Mouse (Mus musculus): ENCODE data around the gene Irf2bpl. TPM values are rescaled to one million over a fixed set of nuclear protein-coding genes. Genes with fewer than 3 reads are reported as not detected.
A peak's percentile ranks its signal among the peaks of the same experiment; 100 is the strongest.

Gene Irf2bpl
- total RNA-seq, 2 experiments from 2014 or later = 74.3 to 80.8 TPM

DNA sequence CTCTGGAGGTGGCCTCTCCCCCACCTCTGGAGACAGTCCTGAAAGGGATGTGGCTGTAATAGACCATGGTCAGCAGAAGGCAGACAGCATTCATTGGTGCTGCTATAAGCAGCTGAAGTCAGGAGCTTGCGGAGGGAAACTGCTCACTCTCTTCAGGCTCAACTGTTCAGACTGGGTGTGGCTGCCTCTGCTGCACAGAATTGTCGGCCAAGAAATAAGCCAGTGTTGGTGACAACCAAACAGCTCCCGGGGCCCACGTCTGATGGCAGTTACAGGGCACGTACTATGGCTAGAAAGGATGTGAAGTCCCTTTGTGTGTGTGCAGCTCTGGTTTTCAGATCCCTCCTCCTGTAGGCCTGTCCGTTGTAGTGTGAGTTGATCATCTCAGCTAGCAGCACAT lies 30.2 kb upstream of the Irf2bpl start:
- Histone ChIP-seq H3K4me3 (no peak overlapping the region), H3K27ac (no peak overlapping the region)
- no peak for DNase-seq (ENCODE audit: extremely low spot score in 1 of 2, low spot score in 2 of 2)
- intact Hi-C loops (cut with DNase I) = no loop called here
- no peak for TF ChIP-seq CTCF (IDR thresholded peaks at IDR 0.05)

DNA sequence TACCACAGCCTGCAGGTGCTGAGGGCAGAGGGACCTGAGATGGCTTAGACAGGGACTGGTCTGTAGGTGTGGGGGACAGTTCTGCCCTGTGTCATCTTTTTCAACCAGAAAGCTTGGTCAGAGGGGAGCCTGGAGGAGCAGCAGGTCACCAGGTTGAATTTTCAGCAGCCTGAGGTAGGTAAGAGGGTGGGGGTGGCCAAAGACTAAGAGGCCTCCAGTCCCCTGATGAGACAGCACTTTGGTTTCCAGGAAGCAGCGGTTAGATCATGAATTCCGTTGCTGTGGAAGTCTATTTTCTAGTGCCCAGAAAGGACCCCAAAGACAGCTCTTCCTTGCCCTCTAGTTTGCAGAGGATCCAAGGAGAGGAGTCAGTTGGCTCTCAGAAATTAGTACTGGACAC lies 29.8 kb upstream of the Irf2bpl start:
- H3K27ac ChIP-seq = no peak overlapping the region
- no peak for DNase-seq (ENCODE audit: extremely low spot score in 1 of 2, low spot score in 2 of 2)
- no peak for TF ChIP-seq CTCF (IDR thresholded peaks at IDR 0.05)
- intact Hi-C loops (cut with DNase I) = no loop called here
- no peak overlapping the region for H3K4me3 ChIP-seq

GRCm38 (mm10) chr12:86912335-86913093 lies 27.9 kb upstream of the Irf2bpl start:
- peak overlapping the region; percentile 75; the same call in 1 of the 2 replicates for H3K27ac ChIP-seq
- intact Hi-C loops (cut with DNase I) = no loop called here

GRCm38 (mm10) chr12:86911482-86911931 lies 26.9 kb upstream of the Irf2bpl start:
- intact Hi-C loops (cut with DNase I) = no loop called here
- no peak overlapping the region for H3K4me3 ChIP-seq
- no peak for TF ChIP-seq CTCF (IDR thresholded peaks at IDR 0.05)
- H3K27ac ChIP-seq = peak overlapping the region; percentile 75
- peak; percentile 72 to 77 for DNase-seq (ENCODE audit: extremely low spot score in 1 of 2, low spot score in 2 of 2)

More at GRCm38 (mm10) chr12:86912335-86913093, 27.9 kb upstream of the Irf2bpl start:
- H3K4me3 ChIP-seq = no peak overlapping the region
- no peak for TF ChIP-seq CTCF (IDR thresholded peaks at IDR 0.05)
- no peak for DNase-seq (ENCODE audit: extremely low spot score in 1 of 2, low spot score in 2 of 2)

- peak; percentile 82 for TF ChIP-seq CTCF (IDR thresholded peaks at IDR 0.05)
- no peak overlapping the region for H3K27ac ChIP-seq
- no peak overlapping the region for H3K4me3 ChIP-seq
- DNase-seq (ENCODE audit: extremely low spot score in 1 of 2, low spot score in 2 of 2) = peak; percentile 85 to 87
- intact Hi-C loops (cut with DNase I) = loop anchor here (1.0 kb wide), 1 partner anchor 110 kb away; no protein-coding TSS in a partner anchor
Measured at GRCm38 (mm10) chr12:86906395-86906794, 21.8 kb upstream of the Irf2bpl start.

- TF ChIP-seq CTCF (IDR thresholded peaks at IDR 0.05) = no peak
- H3K4me3 ChIP-seq = no peak overlapping the region
- no peak overlapping the region for H3K27ac ChIP-seq
- intact Hi-C loops (cut with DNase I) = loop anchor here (1.0 kb wide), 1 partner anchor 110 kb away; no protein-coding TSS in a partner anchor
- DNase-seq (ENCODE audit: extremely low spot score in 1 of 2, low spot score in 2 of 2) = no peak
Measured at GRCm38 (mm10) chr12:86905876-86906275, 21.3 kb upstream of the Irf2bpl start.

- peak; percentile 84 for TF ChIP-seq CTCF (IDR thresholded peaks at IDR 0.05)
- no peak for DNase-seq (ENCODE audit: extremely low spot score in 1 of 2, low spot score in 2 of 2)
- Histone ChIP-seq H3K27ac (no peak overlapping the region), H3K4me3 (no peak overlapping the region)
- intact Hi-C loops (cut with DNase I) = no loop called here
Measured at GRCm38 (mm10) chr12:86905203-86905602, 20.6 kb upstream of the Irf2bpl start.

DNA sequence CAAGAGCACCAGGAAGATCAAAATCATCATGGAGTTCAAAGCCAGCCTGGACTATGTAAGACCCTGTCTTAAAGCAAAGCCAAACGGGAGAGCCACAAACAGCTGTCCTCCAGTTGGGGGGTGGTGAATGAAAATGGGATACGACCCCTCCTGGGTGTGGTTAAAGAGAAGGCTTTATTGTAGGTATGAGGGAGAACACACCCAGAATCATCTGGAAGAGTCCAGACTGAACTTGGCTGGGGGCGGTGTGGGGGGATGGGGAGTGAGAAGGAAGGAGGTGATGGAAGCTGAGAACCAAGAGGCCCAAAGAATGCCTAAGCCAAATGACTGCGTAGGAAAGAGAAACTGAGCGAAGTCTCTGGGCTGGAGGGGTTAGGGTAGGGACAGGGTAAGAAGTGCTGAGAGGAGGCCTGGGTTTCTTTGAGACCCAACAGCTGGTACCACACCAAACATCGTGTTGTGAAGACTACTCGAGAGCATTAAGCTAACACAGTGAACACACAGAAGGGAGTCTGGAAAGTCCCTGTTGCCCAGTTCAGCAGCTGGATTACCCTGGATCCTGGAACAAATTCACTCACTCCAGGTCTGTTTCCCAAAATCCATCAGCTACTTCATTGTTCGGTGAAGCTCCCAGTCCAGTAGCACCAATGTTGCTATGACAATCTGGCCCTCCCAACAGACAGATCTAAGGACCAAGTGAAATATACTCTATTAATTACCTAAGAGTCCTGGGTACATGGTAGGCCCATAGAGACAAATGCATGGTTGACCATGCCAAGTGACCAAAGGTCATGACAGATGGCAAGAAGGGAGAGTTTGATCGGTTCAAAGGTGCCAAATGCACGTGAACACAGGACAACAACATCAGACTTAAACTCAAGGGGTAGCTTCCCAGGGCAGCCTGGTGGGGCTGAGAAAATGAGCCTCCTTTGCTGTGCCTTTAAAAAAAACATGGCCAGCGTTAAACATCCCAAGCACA lies 19.5 kb upstream of the Irf2bpl start:
- Histone ChIP-seq H3K4me3 (no peak overlapping the region), H3K27ac (no peak overlapping the region)
- no peak for DNase-seq (ENCODE audit: extremely low spot score in 1 of 2, low spot score in 2 of 2)
- TF ChIP-seq CTCF (IDR thresholded peaks at IDR 0.05) = no peak
- intact Hi-C loops (cut with DNase I) = no loop called here

DNA sequence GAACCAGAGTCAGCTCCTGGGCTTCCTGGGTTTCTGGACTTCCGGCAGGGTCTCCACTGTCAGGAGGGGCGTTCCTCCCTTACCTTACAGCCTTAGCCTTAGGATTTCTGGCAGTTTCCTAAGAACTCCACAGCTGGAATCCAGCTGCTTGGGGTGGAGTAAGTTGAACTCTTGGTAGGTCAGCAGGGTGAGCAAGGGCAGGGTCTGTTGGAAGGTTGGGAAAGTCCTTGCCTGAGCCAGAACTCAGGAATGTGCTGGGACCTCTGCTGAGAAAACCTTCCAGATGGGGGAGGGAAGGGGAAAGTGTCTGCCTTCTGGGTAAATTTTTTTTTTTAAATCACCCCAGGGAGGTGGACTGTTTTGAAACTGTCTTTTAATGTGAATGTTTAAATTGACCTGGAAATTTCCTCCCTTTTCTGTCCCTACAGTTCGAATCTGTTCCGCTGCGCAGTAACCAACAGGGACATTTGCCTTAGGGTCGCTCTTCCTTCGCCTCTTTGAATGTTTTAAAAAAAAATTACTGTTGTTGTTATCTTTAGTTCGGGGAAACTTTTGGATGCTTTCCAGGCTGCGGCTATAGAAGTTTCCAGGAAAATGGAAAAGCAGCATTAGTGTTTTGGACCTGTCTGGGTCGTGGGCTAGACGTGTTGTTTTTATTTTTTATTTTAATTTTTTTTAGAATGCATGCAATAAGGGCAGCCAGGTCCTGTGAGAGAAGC lies 15.0 kb upstream of the Irf2bpl start:
- intact Hi-C loops (cut with DNase I) = no loop called here
- no peak for DNase-seq (ENCODE audit: extremely low spot score in 1 of 2, low spot score in 2 of 2)
- H3K4me3 ChIP-seq = no peak overlapping the region
- TF ChIP-seq CTCF (IDR thresholded peaks at IDR 0.05) = no peak
- peak overlapping the region; percentile 19; the same call in 1 of the 2 replicates for H3K27ac ChIP-seq

DNA sequence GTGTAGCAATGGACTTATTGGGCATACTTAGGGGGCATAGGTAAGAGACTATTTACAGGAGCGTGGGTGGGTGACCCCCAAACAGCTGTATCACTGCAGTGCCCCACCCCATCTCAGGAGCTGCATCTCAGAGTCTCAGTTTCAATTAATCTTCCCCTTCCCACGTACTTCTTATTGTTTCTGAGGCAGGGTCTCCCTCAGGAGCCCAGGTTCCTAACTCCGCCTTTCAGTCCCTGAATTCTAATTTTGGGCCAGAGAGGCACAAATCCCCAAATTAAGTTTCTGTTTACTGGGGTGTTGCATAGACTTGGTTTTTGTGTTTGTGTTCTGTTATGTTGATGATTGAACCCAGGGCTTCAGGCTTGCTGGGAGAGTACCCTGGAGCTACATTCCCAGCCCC lies 13.8 kb upstream of the Irf2bpl start:
- intact Hi-C loops (cut with DNase I) = no loop called here
- DNase-seq (ENCODE audit: extremely low spot score in 1 of 2, low spot score in 2 of 2) = no peak
- Histone ChIP-seq H3K27ac (no peak overlapping the region; the same call in 1 of the 2 replicates), H3K4me3 (no peak overlapping the region)
- TF ChIP-seq CTCF (IDR thresholded peaks at IDR 0.05) = no peak

- no peak for DNase-seq (ENCODE audit: extremely low spot score in 1 of 2, low spot score in 2 of 2)
- Histone ChIP-seq H3K4me3 (no peak overlapping the region), H3K27ac (peak overlapping the region; percentile 88)
- intact Hi-C loops (cut with DNase I) = no loop called here
- no peak for TF ChIP-seq CTCF (IDR thresholded peaks at IDR 0.05)
Measured at GRCm38 (mm10) chr12:86897769-86898273, 13.2 kb upstream of the Irf2bpl start.

Data from left cerebral cortex, adult 2 months (tissue).